Mouse (Mus musculus) bone marrow, adult 2 months (tissue): Measurements from ENCODE around the gene Ncbp2. TPM values are rescaled to one million over a fixed set of nuclear protein-coding genes. Genes with fewer than 3 reads are reported as not detected.

Experiments
- H3K27ac ChIP-seq: fragments of 200-500 bp; 2 replicates; pipeline ENCODE4 v1.5.1; 2012; ENCODE audit warnings: low read depth, mild to moderate bottlenecking, control low read depth, inconsistent platforms, low read length; ENCODE audit not compliant: control insufficient read depth, poor library complexity, insufficient read depth
- H3K4me1 ChIP-seq: fragments of 200-500 bp; 2 replicates; pipeline ENCODE4 v1.6.1; 2011; ENCODE audit warnings: low read length; ENCODE audit not compliant: control insufficient read depth, insufficient read depth
- H3K4me3 ChIP-seq: fragments of 200-500 bp; replicated peaks from 2 replicates; pipeline ENCODE3; 2011; ENCODE audit warnings: mild to moderate bottlenecking, low read depth, low read length, control low read depth; ENCODE audit not compliant: control insufficient read depth
- CTCF ChIP-seq: fragments of 200-500 bp; IDR thresholded peaks from 2 replicates; pipeline ENCODE4 v1.5.1; 2011; ENCODE audit warnings: low read length, control low read depth; ENCODE audit not compliant: control insufficient read depth, insufficient read depth
- POLR2A ChIP-seq: fragments of 200-500 bp; IDR thresholded peaks from 2 replicates; pipeline ENCODE4 v1.6.1; 2011; ENCODE audit warnings: low read depth, mild to moderate bottlenecking, control low read depth, low read length, borderline replicate concordance; ENCODE audit not compliant: control insufficient read depth
- WGBS: fragments of 180-500 bp; shearing (Covaris S2); methylation state at CpG from one replicate; pipeline ENCODE4 v1.1.7; 2018; 5-methylcytosine and 5-hydroxymethylcytosine counted together
- polyA plus RNA-seq: library from polyadenylated mRNA; stranded (reverse); fragments of >200 nt; gene quantifications from 2 replicates; pipeline ENCODE4 v1.2.4, GENCODE M21; 2011; ENCODE audit warnings: low replicate concordance; ENCODE audit not compliant: missing spikeins, insufficient read depth, insufficient read length

The Ncbp2 gene
- polyA plus RNA-seq, 1 experiment = 39.3 TPM

- H3K27ac ChIP-seq = no peak overlapping the region
- no peak for TF ChIP-seq CTCF
- TF ChIP-seq POLR2A = no peak
- H3K4me3 ChIP-seq = no peak overlapping the region
- H3K4me1 ChIP-seq = no peaks in the 10 kb centered on the region; the same call in 1 of the 2 replicates
- 8% methylated on average over 11 of the region's 11 CpGs for WGBS
Measured at GRCm38 (mm10) chr16:31908959-31909358, 39.4 kb upstream of the Ncbp2 start.

GRCm38 (mm10) chr16:31910281-31910847, 37.9 kb upstream of the Ncbp2 start:
- WGBS = 36% methylated on average over 10 of the region's 10 CpGs
- H3K27ac ChIP-seq = no peak overlapping the region
- no peaks in the 10 kb centered on the region for H3K4me1 ChIP-seq
- H3K4me3 ChIP-seq = no peak overlapping the region
- TF ChIP-seq CTCF (no peak), POLR2A (no peak)

GRCm38 (mm10) chr16:31917776-31918175, 30.5 kb upstream of the Ncbp2 start:
- TF ChIP-seq CTCF (no peak), POLR2A (no peak)
- no peaks in the 10 kb centered on the region for H3K4me1 ChIP-seq
- no peak overlapping the region for H3K4me3 ChIP-seq
- no peak overlapping the region for H3K27ac ChIP-seq
- 85% methylated on average over 11 of the region's 11 CpGs for WGBS

GRCm38 (mm10) chr16:31918248-31918724, 30.0 kb upstream of the Ncbp2 start:
- WGBS = 7% methylated on average over 14 of the region's 14 CpGs
- H3K27ac ChIP-seq = no peak overlapping the region
- H3K4me1 ChIP-seq = no peaks in the 10 kb centered on the region
- no peak overlapping the region for H3K4me3 ChIP-seq
- TF ChIP-seq CTCF (peak; percentile 78), POLR2A (no peak)

GRCm38 (mm10) chr16:31924368-31924767, 23.9 kb upstream of the Ncbp2 start:
- TF ChIP-seq POLR2A (no peak), CTCF (no peak)
- WGBS = 82% methylated on average over 6 of the region's 6 CpGs
- H3K27ac ChIP-seq = no peak overlapping the region
- no peak overlapping the region for H3K4me3 ChIP-seq
- no peaks in the 10 kb centered on the region for H3K4me1 ChIP-seq

DNA sequence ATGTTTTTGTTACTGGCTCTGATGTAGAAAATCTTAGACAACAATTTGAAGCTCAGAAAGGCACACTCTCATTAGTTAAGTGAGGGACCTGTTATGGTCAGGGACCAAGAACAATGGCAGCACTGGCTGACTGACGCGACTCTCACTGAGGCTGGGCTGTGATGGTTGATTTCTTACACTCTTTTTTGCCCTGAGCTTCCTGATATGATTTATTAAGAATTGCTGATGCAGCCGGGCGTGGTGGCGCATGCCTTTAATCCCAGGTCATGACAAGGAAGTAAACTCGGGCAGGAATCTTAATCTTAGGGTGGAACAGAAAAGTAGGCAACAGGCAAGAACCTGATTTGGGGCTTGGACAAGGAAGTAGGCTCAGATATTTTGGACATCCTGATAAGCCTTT, 22.2 kb upstream of the Ncbp2 start:
- WGBS = 80% methylated on average over 6 of the region's 6 CpGs
- Histone ChIP-seq H3K4me3 (no peak overlapping the region), H3K4me1 (no peaks in the 10 kb centered on the region), H3K27ac (no peak overlapping the region)
- TF ChIP-seq CTCF = no peak
- no peak for TF ChIP-seq POLR2A

DNA sequence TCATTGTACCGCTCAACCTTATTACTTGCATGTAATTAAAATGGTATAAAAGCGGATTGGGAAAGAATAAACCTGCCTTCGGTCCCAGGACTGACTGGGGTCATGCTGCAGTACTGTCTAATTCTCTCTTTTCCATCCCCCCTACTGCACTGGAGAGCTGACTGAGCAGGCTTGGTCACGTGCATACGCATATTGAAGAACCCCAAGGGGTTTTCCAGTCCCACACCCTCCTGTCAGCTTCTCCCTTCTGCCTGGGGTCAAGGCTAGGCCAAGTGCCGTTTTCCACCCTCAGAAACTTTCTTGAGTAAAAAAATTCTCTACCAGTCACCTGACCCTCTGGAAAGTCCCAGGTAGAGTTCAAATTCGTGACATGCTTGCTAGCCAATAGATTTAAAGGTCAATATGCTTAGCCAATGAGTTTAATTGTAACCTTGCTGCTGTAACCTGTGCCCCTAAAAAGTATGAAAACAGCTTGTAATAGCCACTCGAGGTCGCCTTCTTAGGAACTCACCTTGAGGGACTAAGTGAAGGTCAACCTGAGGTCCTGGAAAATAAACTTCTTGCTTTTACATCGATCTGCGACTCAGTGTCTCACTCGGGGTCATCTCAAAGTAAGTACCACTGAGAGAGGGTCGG, 21.6 kb upstream of the Ncbp2 start:
- no peak overlapping the region for H3K27ac ChIP-seq
- 82% methylated on average over 13 of the region's 13 CpGs for WGBS
- TF ChIP-seq POLR2A (no peak), CTCF (no peak)
- no peak overlapping the region for H3K4me3 ChIP-seq
- H3K4me1 ChIP-seq = no peaks in the 10 kb centered on the region

GRCm38 (mm10) chr16:31927412-31927811, 20.9 kb upstream of the Ncbp2 start:
- Histone ChIP-seq H3K27ac (no peak overlapping the region), H3K4me3 (no peak overlapping the region), H3K4me1 (no peaks in the 10 kb centered on the region)
- WGBS = 79% methylated on average over 5 of the region's 5 CpGs
- TF ChIP-seq CTCF = no peak
- no peak for TF ChIP-seq POLR2A
